Comparison of ENCODE assay signal across 7 mouse cellular contexts in the genomic region with DNA sequence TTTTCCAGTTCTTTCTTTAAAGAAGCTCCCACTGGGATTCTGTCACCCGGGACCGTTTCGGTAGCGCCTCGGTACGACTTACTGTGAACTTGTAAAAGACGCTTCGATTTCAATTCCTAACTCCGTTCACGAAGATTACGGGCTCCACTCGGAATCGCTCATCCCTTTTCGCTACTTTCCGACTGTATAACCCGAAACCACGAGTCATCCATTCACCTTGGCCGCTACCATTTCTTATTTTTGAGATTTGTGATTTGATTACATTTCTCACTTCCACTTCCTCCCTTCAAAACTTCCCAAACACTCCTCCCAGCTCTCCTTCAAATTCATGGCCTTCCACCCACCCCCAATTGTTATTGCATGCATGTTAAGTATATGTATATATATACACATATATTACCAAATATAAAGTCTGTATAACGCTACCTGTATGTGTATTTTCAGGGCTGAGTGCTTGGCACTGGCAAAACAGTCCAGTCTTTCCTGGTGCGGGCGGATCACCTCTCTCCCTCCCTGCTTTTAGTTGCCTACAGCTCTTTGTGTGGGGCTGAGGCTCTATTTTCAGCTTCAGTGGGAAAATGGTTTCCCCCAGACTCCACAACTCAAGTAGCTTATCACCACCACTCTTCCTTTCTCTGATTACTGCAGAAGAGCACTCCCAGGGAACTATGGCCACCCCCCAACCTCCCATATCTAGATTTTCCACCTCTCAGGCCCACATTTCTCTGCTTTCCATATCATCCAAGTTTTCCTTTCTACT. TPM values are rescaled to one million over a fixed set of nuclear protein-coding genes. Genes with fewer than 3 reads are reported as not detected.
DNase-seq lines count a peak whose midpoint lies in the region; ATAC-seq and TF ChIP-seq lines count a peak whose summit lies in the region.

No protein-coding gene starts in this region.

- no peak for DNase-seq in spleen, adult 2 months (ENCODE audit: low read depth in 1 of 2, low spot score in 2 of 2)
- no peak for DNase-seq in spleen, postnatal 14 days (ENCODE audit: low spot score in 2 of 2)
- DNase-seq in forebrain, embryonic 14.5 days (ENCODE audit: low spot score), result no peak
- no peak for DNase-seq in liver, embryonic 14.5 days (ENCODE audit: low read depth in 3 of 3, low spot score in 3 of 3)
- DNase-seq in ovary, postnatal 14 days (ENCODE audit: low spot score), result no peak
- DNase-seq in thymus, postnatal 0 days (ENCODE audit: low spot score), result no peak
- DNase-seq in MN1 (ENCODE audit: low spot score), result no peak

- no peak for TF ChIP-seq POLR2A in spleen, adult 2 months (IDR thresholded peaks at IDR 0.05; ENCODE audit: low read depth, low read length)

- no peak for TF ChIP-seq CTCF in spleen, adult 2 months (IDR thresholded peaks at IDR 0.05; ENCODE audit: extremely low read depth, insufficient read depth, insufficient read length, insufficient replicate concordance)
- no peak for TF ChIP-seq CTCF in liver, embryonic 14.5 days (IDR thresholded peaks at IDR 0.05; ENCODE audit: low read depth)

- H3K9ac ChIP-seq in forebrain, embryonic 14.5 days (ENCODE audit: low read length), result peak overlapping the region; percentile 51
- H3K9ac ChIP-seq in liver, embryonic 14.5 days (replicated peaks), result peak overlapping the region; percentile 50

- no peak for TF ChIP-seq EP300 in liver, embryonic 14.5 days (IDR thresholded peaks at IDR 0.05; ENCODE audit: low read depth)

- H3K27me3 ChIP-seq in spleen, adult 2 months (ENCODE audit: control insufficient read depth, insufficient read depth, low read length), result no peaks in the 10 kb centered on the region
- no peaks in the 10 kb centered on the region for H3K27me3 ChIP-seq in forebrain, embryonic 14.5 days (replicated peaks; ENCODE audit: control insufficient read depth, insufficient read depth, low read length)
- H3K27me3 ChIP-seq in liver, embryonic 14.5 days (ENCODE audit: control insufficient read depth, insufficient read depth, low read length), result no peaks in the 10 kb centered on the region; the same call in 1 of the 2 replicates

- H3K27ac ChIP-seq in spleen, adult 2 months (ENCODE audit: insufficient read depth, low read length), result no peak overlapping the region
- H3K27ac ChIP-seq in forebrain, embryonic 14.5 days (ENCODE audit: low read depth, low read length), result no peak overlapping the region
- H3K27ac ChIP-seq in liver, embryonic 14.5 days, result no peak overlapping the region

- peak overlapping the region; percentile 26 for H3K4me3 ChIP-seq in spleen, adult 2 months (ENCODE audit: extremely low read depth, insufficient read depth, insufficient read length)
- peak overlapping the region; percentile 39 for H3K4me3 ChIP-seq in forebrain, embryonic 14.5 days (ENCODE audit: low read depth, low read length)
- peak overlapping the region; percentile 58 to 68 for H3K4me3 ChIP-seq in liver, embryonic 14.5 days (ENCODE audit: insufficient read depth in 1 of 2, low read depth in 2 of 2, low read length in 2 of 2)

- peak overlapping the region; percentile 49 for H3K4me2 ChIP-seq in forebrain, embryonic 14.5 days (ENCODE audit: low read length)
- H3K4me2 ChIP-seq in liver, embryonic 14.5 days (ENCODE audit: low read depth), result peak overlapping the region; percentile 75

- H3K4me1 ChIP-seq in spleen, adult 2 months (ENCODE audit: control insufficient read depth, insufficient read depth, insufficient read length), result 0 out of 2 replicates have a peak, but pooled peaks cover 3% of the 10 kb centered on the region
- H3K4me1 ChIP-seq in forebrain, embryonic 14.5 days (ENCODE audit: control insufficient read depth, insufficient read depth, low read length), result no peaks in the 10 kb centered on the region
- peaks cover 4 to 17% of the 10 kb centered on the region in 2 experiments for H3K4me1 ChIP-seq in liver, embryonic 14.5 days (replicated peaks; ENCODE audit: control insufficient read depth in 2 of 2, insufficient read depth in 2 of 2, low read length in 1 of 2)

- 17% methylated on average over 21 of the region's 21 CpGs for WGBS in spleen, adult 2 months
- WGBS in forebrain, embryonic 14.5 days, result 5% methylated on average over 21 of the region's 21 CpGs
- WGBS in liver, embryonic 14.5 days (ENCODE audit: insufficient replicate concordance), result 4% methylated on average over 21 of the region's 21 CpGs

- peaks cover 30% of the 10 kb centered on the region for H3K36me3 ChIP-seq in spleen, adult 2 months (ENCODE audit: control insufficient read depth, insufficient read depth, low read length)
- peaks cover 34% of the 10 kb centered on the region for H3K36me3 ChIP-seq in forebrain, embryonic 14.5 days (ENCODE audit: control insufficient read depth, insufficient read depth, low read length)
- no peaks in the 10 kb centered on the region; the same call in 1 of the 2 replicates for H3K36me3 ChIP-seq in liver, embryonic 14.5 days (replicated peaks; ENCODE audit: control insufficient read depth, insufficient read depth, low read depth)

- ATAC-seq in forebrain, embryonic 14.5 days, result peak; percentile 24; the same call in 1 of the 2 replicates
- ATAC-seq in liver, embryonic 14.5 days (ENCODE audit: insufficient read depth), result no peak

- no peaks in the 10 kb centered on the region for H3K9me3 ChIP-seq in forebrain, embryonic 14.5 days (replicated peaks; ENCODE audit: control insufficient read depth, low read length)
- no peaks in the 10 kb centered on the region for H3K9me3 ChIP-seq in liver, embryonic 14.5 days (ENCODE audit: control insufficient read depth, low read length)

RNA-seq across cellular contexts. Expression of gene Hes7, which starts 9.0 kb away (rescaled TPM):
- polyA plus RNA-seq in spleen, adult 2 months (2012; rRNA removed), result 0.44 and 0.55 TPM in 2 replicates
- 0.23 and 0.24 TPM in 2 replicates for polyA plus RNA-seq in forebrain, embryonic 14.5 days (2014; fragmentation: Nextera tagmentation; extraction: Ambion mirVana)
- polyA plus RNA-seq in liver, embryonic 14.5 days (2012; rRNA removed), result 0.08 and 0.12 TPM in 2 replicates
- polyA plus RNA-seq in liver, embryonic 14.5 days (2014; fragmentation: Nextera tagmentation; extraction: Ambion mirVana), result 0.05 TPM in 1 of 2 replicates, not detected in the other
- 0.39 and 0.71 TPM in 2 replicates for polyA plus RNA-seq in thymus, postnatal 0 days (2015; fragmentation: Nextera tagmentation; extraction: Ambion mirVana)

RNA-seq across cellular contexts. Expression of gene 9130213A22Rik, which starts 11.2 kb away (rescaled TPM):
- polyA plus RNA-seq in spleen, adult 2 months (2012; rRNA removed), result 0.40 and 0.69 TPM in 2 replicates
- polyA plus RNA-seq in forebrain, embryonic 14.5 days (2014; fragmentation: Nextera tagmentation; extraction: Ambion mirVana), result 0.14 TPM in 2 replicates
- 0.05 and 0.08 TPM in 2 replicates for polyA plus RNA-seq in liver, embryonic 14.5 days (2012; rRNA removed)
- polyA plus RNA-seq in liver, embryonic 14.5 days (2014; fragmentation: Nextera tagmentation; extraction: Ambion mirVana), result not detected in 2 replicates
- polyA plus RNA-seq in thymus, postnatal 0 days (2015; fragmentation: Nextera tagmentation; extraction: Ambion mirVana), result 0.49 and 0.64 TPM in 2 replicates

RNA-seq across cellular contexts. Expression of gene Aloxe3, which starts 14.5 kb away (rescaled TPM):
- 0.20 and 2.8 TPM in 2 replicates for polyA plus RNA-seq in spleen, adult 2 months (2012; rRNA removed)
- polyA plus RNA-seq in forebrain, embryonic 14.5 days (2014; fragmentation: Nextera tagmentation; extraction: Ambion mirVana), result 0.94 and 2.1 TPM in 2 replicates
- polyA plus RNA-seq in liver, embryonic 14.5 days (2012; rRNA removed), result 0.05 and 0.38 TPM in 2 replicates
- polyA plus RNA-seq in liver, embryonic 14.5 days (2014; fragmentation: Nextera tagmentation; extraction: Ambion mirVana), result 0.15 TPM in 1 of 2 replicates, not detected in the other
- polyA plus RNA-seq in thymus, postnatal 0 days (2015; fragmentation: Nextera tagmentation; extraction: Ambion mirVana), result 0.62 and 0.73 TPM in 2 replicates

RNA-seq across cellular contexts. Expression of gene Per1, which starts 16.2 kb away (rescaled TPM):
- 23.3 and 25.7 TPM in 2 replicates for polyA plus RNA-seq in spleen, adult 2 months (2012; rRNA removed)
- polyA plus RNA-seq in forebrain, embryonic 14.5 days (2014; fragmentation: Nextera tagmentation; extraction: Ambion mirVana), result 6.8 and 11.6 TPM in 2 replicates
- polyA plus RNA-seq in liver, embryonic 14.5 days (2012; rRNA removed), result 1.8 and 1.9 TPM in 2 replicates
- polyA plus RNA-seq in liver, embryonic 14.5 days (2014; fragmentation: Nextera tagmentation; extraction: Ambion mirVana), result 3.0 and 4.2 TPM in 2 replicates
- 3.5 and 4.7 TPM in 2 replicates for polyA plus RNA-seq in thymus, postnatal 0 days (2015; fragmentation: Nextera tagmentation; extraction: Ambion mirVana)

RNA-seq across cellular contexts. Expression of gene Vamp2, which starts 22.9 kb away (rescaled TPM):
- polyA plus RNA-seq in spleen, adult 2 months (2012; rRNA removed), result 94.2 and 95.7 TPM in 2 replicates
- 124 and 188 TPM in 2 replicates for polyA plus RNA-seq in forebrain, embryonic 14.5 days (2014; fragmentation: Nextera tagmentation; extraction: Ambion mirVana)
- polyA plus RNA-seq in liver, embryonic 14.5 days (2012; rRNA removed), result 23.0 and 23.1 TPM in 2 replicates
- 11.4 and 12.6 TPM in 2 replicates for polyA plus RNA-seq in liver, embryonic 14.5 days (2014; fragmentation: Nextera tagmentation; extraction: Ambion mirVana)
- polyA plus RNA-seq in thymus, postnatal 0 days (2015; fragmentation: Nextera tagmentation; extraction: Ambion mirVana), result 35.9 and 38.5 TPM in 2 replicates
